Mouse (Mus musculus): ENCODE data around the gene Hcn2.

DNA sequence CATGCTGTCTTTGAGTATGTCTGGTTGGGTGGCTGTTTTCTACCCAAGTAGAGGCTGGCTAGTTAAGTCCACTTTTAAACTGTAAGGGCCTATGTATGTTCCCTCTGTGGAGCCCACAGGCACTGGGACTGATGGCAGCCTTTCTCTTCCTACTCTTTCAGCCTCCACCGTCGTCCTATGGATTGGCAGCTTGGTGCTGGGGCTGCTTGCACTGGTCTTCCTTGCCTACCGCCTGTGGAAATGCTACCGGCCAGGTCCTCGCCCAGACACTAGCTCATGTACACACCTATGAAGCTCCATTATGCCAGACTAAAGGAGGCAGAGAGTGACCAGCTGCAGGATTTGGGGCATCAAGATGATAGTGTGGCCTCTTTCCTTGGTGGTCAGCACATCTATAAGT is 48.4 kb upstream of the Hcn2 start:
- TF ChIP-seq CTCF (IDR thresholded peaks at IDR 0.05; ENCODE audit: low read depth) (no peak), EP300 (IDR thresholded peaks at IDR 0.05; ENCODE audit: low read depth) (no peak)
